Mouse (Mus musculus): ENCODE data around the gene Olfr1282. TPM values are rescaled to one million over a fixed set of nuclear protein-coding genes. Genes with fewer than 3 reads are reported as not detected.
"Not testable (repeated sequence)": the region's sequence is repeated elsewhere in the genome, so short reads cannot be mapped to it uniquely, and the experiment has no call there.

Olfr1282 gene
- not detected in 2 replicates for polyA plus RNA-seq (2011; ENCODE audit: insufficient read depth, insufficient read length, low read depth, missing spikeins)

DNA sequence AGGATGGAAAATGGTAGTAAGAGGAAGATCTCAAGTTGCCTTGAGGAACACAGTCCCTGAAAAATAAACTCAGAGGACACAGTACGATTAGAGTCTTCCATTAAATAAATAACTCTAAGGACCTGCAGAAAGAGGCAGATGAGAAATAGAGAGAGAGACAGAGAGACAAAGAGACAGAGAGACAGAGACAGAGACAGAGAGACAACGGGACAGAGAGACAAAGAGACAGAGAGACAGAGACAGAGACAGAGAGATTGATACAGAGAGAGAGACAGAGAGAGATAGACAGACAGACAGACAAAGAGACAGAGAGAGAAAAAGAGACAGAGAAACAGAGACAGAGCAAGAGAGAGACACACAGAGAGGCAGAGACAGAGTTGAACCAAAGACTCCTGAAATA lies at the start of gene Olfr1282:
Gene Olfr1282 (minus strand): TSS at position 101 of the 400 bp plus-strand sequence.
- Histone ChIP-seq H3K4me1 (ENCODE audit: control insufficient read depth, insufficient read depth, low read length) (no peaks in the 10 kb centered on the region), H3K9ac (ENCODE audit: low read depth, poor library complexity, severe bottlenecking) (no peak within 1 kb of the TSS), H3K9me3 (replicated peaks; ENCODE audit: control insufficient read depth, insufficient read depth, low read length, poor library complexity, severe bottlenecking) (no peaks in the 10 kb centered on the region), H3K4me3 (ENCODE audit: low read depth, low read length) (no peak within 1 kb of the TSS), H3K27ac (ENCODE audit: insufficient read depth, low read length) (no peak within 1 kb of the TSS), H3K36me3 (ENCODE audit: control insufficient read depth, insufficient read depth, low read length, poor library complexity, severe bottlenecking) (no peaks in the 10 kb centered on the region), H3K27me3 (ENCODE audit: control insufficient read depth, insufficient read depth, low read length, poor library complexity, severe bottlenecking) (no peaks in the 10 kb centered on the region)
- no peak for TF ChIP-seq POLR2A (IDR thresholded peaks at IDR 0.05; ENCODE audit: insufficient read depth, low read length)
- no peak for TF ChIP-seq CTCF (IDR thresholded peaks at IDR 0.05; ENCODE audit: low read depth, low read length)
- TF ChIP-seq EP300 (IDR thresholded peaks at IDR 0.05; ENCODE audit: insufficient read depth, low read depth, low read length): no peak

DNA sequence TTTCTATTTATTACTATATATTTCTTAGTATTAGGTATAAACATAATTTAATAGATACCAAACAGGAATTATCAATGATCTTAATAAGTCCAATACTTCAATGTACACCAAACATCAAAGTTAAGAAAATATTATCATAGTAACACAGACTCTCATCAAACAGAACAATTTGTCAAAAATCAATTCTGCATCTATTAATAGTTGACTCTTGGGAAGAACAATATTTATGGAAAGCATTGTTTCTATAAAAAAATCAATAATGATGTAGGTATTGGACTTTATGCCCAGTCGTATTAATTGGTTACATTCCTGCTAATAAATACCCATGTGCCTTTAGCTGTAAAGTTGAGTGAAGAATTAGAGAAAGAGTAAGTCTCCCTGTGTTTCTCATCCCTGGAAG lies 39.3 kb upstream of the Olfr1282 start, which contains the start of gene Olfr1284:
Gene Olfr1284 (plus strand): TSS at position 301 of the 400 bp plus-strand sequence.
- no peaks in the 10 kb centered on the region for H3K9me3 ChIP-seq (replicated peaks; ENCODE audit: control insufficient read depth, insufficient read depth, low read length, poor library complexity, severe bottlenecking)
- TF ChIP-seq POLR2A (IDR thresholded peaks at IDR 0.05; ENCODE audit: insufficient read depth, low read length) (no peak), CTCF (IDR thresholded peaks at IDR 0.05; ENCODE audit: low read depth, low read length) (no peak), EP300 (IDR thresholded peaks at IDR 0.05; ENCODE audit: insufficient read depth, low read depth, low read length) (no peak)
- H3K36me3 ChIP-seq (ENCODE audit: control insufficient read depth, insufficient read depth, low read length, poor library complexity, severe bottlenecking): no peaks in the 10 kb centered on the region
- no peaks in the 10 kb centered on the region for H3K4me1 ChIP-seq (ENCODE audit: control insufficient read depth, insufficient read depth, low read length)
- H3K27me3 ChIP-seq (ENCODE audit: control insufficient read depth, insufficient read depth, low read length, poor library complexity, severe bottlenecking): no peaks in the 10 kb centered on the region
- H3K27ac ChIP-seq (ENCODE audit: insufficient read depth, low read length): no peak within 1 kb of the TSS
- H3K9ac ChIP-seq (ENCODE audit: low read depth, poor library complexity, severe bottlenecking): no peak within 1 kb of the TSS
- no peak within 1 kb of the TSS for H3K4me3 ChIP-seq (ENCODE audit: low read depth, low read length)

GRCm38 (mm10) chr2:111366490-111366889 lies 30.6 kb upstream of the Olfr1282 start, which contains the start of gene Olfr1283:
Gene Olfr1283 (plus strand): TSS chr2:111366790.
- no peak within 1 kb of the TSS for H3K4me3 ChIP-seq (ENCODE audit: low read depth, low read length)
- 0 out of 2 replicates have a peak, but pooled peaks cover 2% of the 10 kb centered on the region for H3K9me3 ChIP-seq (replicated peaks; ENCODE audit: control insufficient read depth, insufficient read depth, low read length, poor library complexity, severe bottlenecking)
- TF ChIP-seq EP300 (IDR thresholded peaks at IDR 0.05; ENCODE audit: insufficient read depth, low read depth, low read length) (no peak), CTCF (IDR thresholded peaks at IDR 0.05; ENCODE audit: low read depth, low read length) (no peak), POLR2A (IDR thresholded peaks at IDR 0.05; ENCODE audit: insufficient read depth, low read length) (no peak)
- H3K36me3 ChIP-seq (ENCODE audit: control insufficient read depth, insufficient read depth, low read length, poor library complexity, severe bottlenecking): no peaks in the 10 kb centered on the region
- H3K9ac ChIP-seq (ENCODE audit: low read depth, poor library complexity, severe bottlenecking): no peak within 1 kb of the TSS
- H3K27me3 ChIP-seq (ENCODE audit: control insufficient read depth, insufficient read depth, low read length, poor library complexity, severe bottlenecking): no peaks in the 10 kb centered on the region
- no peak within 1 kb of the TSS for H3K27ac ChIP-seq (ENCODE audit: insufficient read depth, low read length)
- H3K4me1 ChIP-seq (ENCODE audit: control insufficient read depth, insufficient read depth, low read length): no peaks in the 10 kb centered on the region

GRCm38 (mm10) chr2:111333721-111334120 lies 2.2 kb downstream of the Olfr1282 start:
- not testable (repeated sequence) for H3K27me3 ChIP-seq (ENCODE audit: control insufficient read depth, insufficient read depth, low read length, poor library complexity, severe bottlenecking); H3K4me1 ChIP-seq (ENCODE audit: control insufficient read depth, insufficient read depth, low read length); H3K9me3 ChIP-seq (replicated peaks; ENCODE audit: control insufficient read depth, insufficient read depth, low read length, poor library complexity, severe bottlenecking); H3K4me3 ChIP-seq (ENCODE audit: low read depth, low read length); H3K36me3 ChIP-seq (ENCODE audit: control insufficient read depth, insufficient read depth, low read length, poor library complexity, severe bottlenecking); H3K27ac ChIP-seq (ENCODE audit: insufficient read depth, low read length); H3K9ac ChIP-seq (ENCODE audit: low read depth, poor library complexity, severe bottlenecking)

GRCm38 (mm10) chr2:111326220-111326619 lies 9.7 kb downstream of the Olfr1282 start, which contains the start of gene Olfr1281:
Gene Olfr1281 (plus strand): TSS chr2:111326520.
- H3K27me3 ChIP-seq (ENCODE audit: control insufficient read depth, insufficient read depth, low read length, poor library complexity, severe bottlenecking): no peaks in the 10 kb centered on the region
- H3K4me1 ChIP-seq (ENCODE audit: control insufficient read depth, insufficient read depth, low read length): no peaks in the 10 kb centered on the region
- H3K9me3 ChIP-seq (replicated peaks; ENCODE audit: control insufficient read depth, insufficient read depth, low read length, poor library complexity, severe bottlenecking): no peaks in the 10 kb centered on the region
- H3K4me3 ChIP-seq (ENCODE audit: low read depth, low read length): no peak within 1 kb of the TSS
- H3K36me3 ChIP-seq (ENCODE audit: control insufficient read depth, insufficient read depth, low read length, poor library complexity, severe bottlenecking): no peaks in the 10 kb centered on the region
- no peak for TF ChIP-seq CTCF (IDR thresholded peaks at IDR 0.05; ENCODE audit: low read depth, low read length)
- no peak for TF ChIP-seq EP300 (IDR thresholded peaks at IDR 0.05; ENCODE audit: insufficient read depth, low read depth, low read length)
- no peak for TF ChIP-seq POLR2A (IDR thresholded peaks at IDR 0.05; ENCODE audit: insufficient read depth, low read length)
- H3K9ac ChIP-seq (ENCODE audit: low read depth, poor library complexity, severe bottlenecking): no peak within 1 kb of the TSS
- H3K27ac ChIP-seq (ENCODE audit: insufficient read depth, low read length): no peak within 1 kb of the TSS

- Histone ChIP-seq H3K4me1 (ENCODE audit: control insufficient read depth, insufficient read depth, low read length) (no peaks in the 10 kb centered on the region), H3K36me3 (ENCODE audit: control insufficient read depth, insufficient read depth, low read length, poor library complexity, severe bottlenecking) (no peaks in the 10 kb centered on the region), H3K4me3 (ENCODE audit: low read depth, low read length) (no peak within 1 kb of the TSS), H3K27ac (ENCODE audit: insufficient read depth, low read length) (no peak within 1 kb of the TSS), H3K9ac (ENCODE audit: low read depth, poor library complexity, severe bottlenecking) (no peak within 1 kb of the TSS), H3K9me3 (replicated peaks; ENCODE audit: control insufficient read depth, insufficient read depth, low read length, poor library complexity, severe bottlenecking) (no peaks in the 10 kb centered on the region), H3K27me3 (ENCODE audit: control insufficient read depth, insufficient read depth, low read length, poor library complexity, severe bottlenecking) (no peaks in the 10 kb centered on the region)
- TF ChIP-seq POLR2A (IDR thresholded peaks at IDR 0.05; ENCODE audit: insufficient read depth, low read length) (no peak), EP300 (IDR thresholded peaks at IDR 0.05; ENCODE audit: insufficient read depth, low read depth, low read length) (no peak), CTCF (IDR thresholded peaks at IDR 0.05; ENCODE audit: low read depth, low read length) (no peak)
These were observed 22.2 kb downstream of the Olfr1282 start, which contains the start of gene Olfr1280 for GRCm38 (mm10) chr2:111313717-111314116. Gene Olfr1280 (plus strand): TSS chr2:111314017.
